Mouse (Mus musculus) heart, adult 9 months (tissue): ENCODE results near the gene Pigo.
"Not testable (repeated sequence)": the region's sequence is repeated elsewhere in the genome, so short reads cannot be mapped to it uniquely, and the experiment has no call there.

Experiments used
- DNase-seq, 2 experiments: peaks; one replicate each; pipeline ENCODE4 v3.0.0; 2022; ENCODE audit warnings: low spot score in 2 of 2

Pigo gene

GRCm38 (mm10) chr4:43001272-43001671, 24.3 kb downstream of the Pigo start:
- no peak for DNase-seq

GRCm38 (mm10) chr4:43000141-43000986, 25.3 kb downstream of the Pigo start, which contains the start of gene Vcp:
Gene Vcp, minus strand, starts transcription at chr4:43000507.
- DNase-seq = peak; percentile 99

- DNase-seq = peak; percentile 69 to 72
Measured at GRCm38 (mm10) chr4:42999451-43000140, 26.0 kb downstream of the Pigo start.

- no peak for DNase-seq
Measured at GRCm38 (mm10) chr4:42998022-42998421, 27.6 kb downstream of the Pigo start.

GRCm38 (mm10) chr4:42988296-42988695, 37.3 kb downstream of the Pigo start:
- no peak for DNase-seq

- DNase-seq = not testable (repeated sequence)
Measured at GRCm38 (mm10) chr4:42980467-42980866, 45.2 kb downstream of the Pigo start.

- DNase-seq = no peak
Measured at GRCm38 (mm10) chr4:42978062-42978461, 47.6 kb downstream of the Pigo start.

GRCm38 (mm10) chr4:42973868-42974267, 51.8 kb downstream of the Pigo start:
- no peak for DNase-seq

- no peak for DNase-seq
Measured at GRCm38 (mm10) chr4:42972952-42973351, 52.7 kb downstream of the Pigo start.

- no peak for DNase-seq
Measured at GRCm38 (mm10) chr4:42969304-42969703, 56.3 kb downstream of the Pigo start, which contains the start of gene 1700022I11Rik. Gene 1700022I11Rik, plus strand, starts transcription at chr4:42969604.
